8 mouse cellular contexts compared by ENCODE assay signal in the genomic region with DNA sequence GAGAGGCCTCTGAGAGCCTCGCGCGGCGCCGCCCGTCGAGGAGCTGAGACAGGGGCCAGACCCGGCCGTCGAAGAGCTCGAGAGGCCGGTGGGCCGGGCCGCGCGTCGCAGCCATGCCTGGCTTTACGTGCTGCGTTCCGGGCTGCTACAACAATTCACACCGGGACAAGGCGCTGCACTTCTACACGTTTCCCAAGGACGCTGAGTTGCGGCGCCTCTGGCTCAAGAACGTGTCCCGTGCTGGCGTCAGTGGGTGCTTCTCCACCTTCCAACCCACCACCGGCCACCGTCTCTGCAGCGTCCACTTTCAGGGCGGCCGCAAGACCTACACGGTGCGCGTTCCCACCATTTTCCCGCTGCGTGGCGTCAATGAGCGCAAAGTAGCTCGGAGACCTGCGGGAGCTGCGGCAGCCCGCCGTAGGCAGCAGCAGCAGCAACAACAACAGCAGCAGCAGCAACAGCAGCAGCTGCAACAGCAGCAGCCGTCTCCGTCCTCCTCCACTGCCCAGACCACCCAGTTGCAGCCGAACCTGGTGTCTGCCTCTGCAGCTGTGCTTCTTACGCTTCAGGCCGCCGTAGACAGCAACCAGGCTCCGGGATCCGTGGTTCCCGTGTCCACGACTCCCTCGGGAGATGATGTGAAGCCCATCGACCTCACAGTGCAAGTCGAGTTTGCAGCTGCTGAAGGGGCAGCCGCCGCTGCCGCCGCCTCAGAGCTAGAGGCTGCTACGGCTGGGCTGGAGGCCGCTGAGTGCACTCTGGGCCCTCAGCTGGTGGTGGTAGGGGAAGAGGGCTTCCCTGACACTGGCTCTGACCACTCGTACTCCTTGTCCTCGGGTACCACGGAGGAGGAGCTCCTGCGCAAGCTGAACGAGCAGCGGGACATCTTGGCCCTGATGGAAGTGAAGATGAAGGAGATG. TPM values are rescaled to one million over a fixed set of nuclear protein-coding genes. Genes with fewer than 3 reads are reported as not detected.
DNase-seq lines count a peak whose midpoint lies in the region; ATAC-seq lines count a peak whose summit lies in the region.

No protein-coding gene starts in this region.

- no peaks in the 10 kb centered on the region for H3K9me3 ChIP-seq in forebrain, embryonic 16.5 days (ENCODE audit: control insufficient read depth, low read length)
- no peaks in the 10 kb centered on the region for H3K9me3 ChIP-seq in hindbrain, embryonic 16.5 days (ENCODE audit: control insufficient read depth, low read length)
- no peaks in the 10 kb centered on the region for H3K9me3 ChIP-seq in limb, embryonic 10.5 days (replicated peaks)
- no peaks in the 10 kb centered on the region for H3K9me3 ChIP-seq in midbrain, embryonic 13.5 days
- no peaks in the 10 kb centered on the region for H3K9me3 ChIP-seq in stomach, embryonic 16.5 days (replicated peaks; ENCODE audit: control insufficient read depth, low read length)

- H3K4me3 ChIP-seq in forebrain, embryonic 16.5 days (replicated peaks; ENCODE audit: low read length), result peak overlapping the region; percentile 86
- peak overlapping the region; percentile 88 for H3K4me3 ChIP-seq in hindbrain, embryonic 16.5 days (ENCODE audit: low read length)
- H3K4me3 ChIP-seq in limb, embryonic 10.5 days, result peak overlapping the region; percentile 67
- H3K4me3 ChIP-seq in midbrain, embryonic 13.5 days (replicated peaks), result peak overlapping the region; percentile 83
- peak overlapping the region; percentile 84 for H3K4me3 ChIP-seq in stomach, embryonic 16.5 days (replicated peaks; ENCODE audit: low read length)

- H3K4me1 ChIP-seq in forebrain, embryonic 16.5 days (replicated peaks; ENCODE audit: control insufficient read depth, insufficient read depth, low read length), result peaks cover 42% of the 10 kb centered on the region
- H3K4me1 ChIP-seq in hindbrain, embryonic 16.5 days (ENCODE audit: control insufficient read depth, insufficient read depth, low read depth, low read length), result peaks cover 43% of the 10 kb centered on the region
- H3K4me1 ChIP-seq in limb, embryonic 10.5 days, result peaks cover 51% of the 10 kb centered on the region
- peaks cover 48% of the 10 kb centered on the region for H3K4me1 ChIP-seq in midbrain, embryonic 13.5 days (replicated peaks)
- peaks cover 33% of the 10 kb centered on the region for H3K4me1 ChIP-seq in stomach, embryonic 16.5 days (ENCODE audit: control insufficient read depth, insufficient read depth, low read length)

- peak overlapping the region; percentile 75 for H3K9ac ChIP-seq in forebrain, embryonic 16.5 days (replicated peaks; ENCODE audit: low read depth, low read length)
- H3K9ac ChIP-seq in hindbrain, embryonic 16.5 days (ENCODE audit: low read depth, low read length), result peak overlapping the region; percentile 83
- peak overlapping the region; percentile 91 for H3K9ac ChIP-seq in midbrain, embryonic 13.5 days (replicated peaks)
- peak overlapping the region; percentile 93 for H3K9ac ChIP-seq in stomach, embryonic 16.5 days (ENCODE audit: low read length)

- peak overlapping the region; percentile 87 for H3K27ac ChIP-seq in forebrain, embryonic 16.5 days (ENCODE audit: low read length)
- H3K27ac ChIP-seq in hindbrain, embryonic 16.5 days (ENCODE audit: low read depth, low read length), result peak overlapping the region; percentile 88
- peak overlapping the region; percentile 96 for H3K27ac ChIP-seq in limb, embryonic 10.5 days
- H3K27ac ChIP-seq in midbrain, embryonic 13.5 days, result peak overlapping the region; percentile 83
- H3K27ac ChIP-seq in stomach, embryonic 16.5 days (ENCODE audit: low read length), result peak overlapping the region; percentile 86

- H3K27me3 ChIP-seq in forebrain, embryonic 16.5 days (replicated peaks; ENCODE audit: control insufficient read depth, insufficient read depth, low read length), result no peaks in the 10 kb centered on the region
- no peaks in the 10 kb centered on the region for H3K27me3 ChIP-seq in hindbrain, embryonic 16.5 days (replicated peaks; ENCODE audit: control insufficient read depth, insufficient read depth, low read length)
- H3K27me3 ChIP-seq in limb, embryonic 10.5 days (ENCODE audit: low read depth, poor library complexity, severe bottlenecking), result no peaks in the 10 kb centered on the region
- H3K27me3 ChIP-seq in midbrain, embryonic 13.5 days, result no peaks in the 10 kb centered on the region
- H3K27me3 ChIP-seq in stomach, embryonic 16.5 days (ENCODE audit: control insufficient read depth, insufficient read depth, low read length), result no peaks in the 10 kb centered on the region

- peak; percentile 27; the same call in 1 of the 2 replicates for ATAC-seq in cerebellum, adult (ENCODE audit: insufficient number of reproducible peaks, low FRiP score, low TSS enrichment)
- peak; percentile 27 for ATAC-seq in forebrain, embryonic 16.5 days
- peak; percentile 1; the same call in 1 of the 2 replicates for ATAC-seq in hindbrain, embryonic 16.5 days
- peak; percentile 0; the same call in 1 of the 2 replicates for ATAC-seq in midbrain, embryonic 13.5 days
- 0 out of 2 replicates have a peak, but pooled peaks have one; percentile 38 for ATAC-seq in stomach, embryonic 16.5 days (ENCODE audit: insufficient read depth, low FRiP score)

- peak; percentile 63 for DNase-seq in embryo, embryonic 10 days (ENCODE audit: low spot score)
- DNase-seq in embryo, embryonic 9.5 days (ENCODE audit: extremely low spot score), result no peak
- DNase-seq in limb, embryonic 10.5 days (ENCODE audit: low spot score), result no peak

- peak overlapping the region; percentile 93 for H3K4me2 ChIP-seq in forebrain, embryonic 16.5 days (ENCODE audit: low read length)
- H3K4me2 ChIP-seq in hindbrain, embryonic 16.5 days (ENCODE audit: low read length), result peak overlapping the region; percentile 94
- peak overlapping the region; percentile 99 for H3K4me2 ChIP-seq in midbrain, embryonic 13.5 days (replicated peaks)
- peak overlapping the region; percentile 87 for H3K4me2 ChIP-seq in stomach, embryonic 16.5 days (ENCODE audit: low read depth, low read length)

- WGBS in forebrain, embryonic 16.5 days, result under 1% methylated on average over 69 of the region's 71 CpGs
- WGBS in hindbrain, embryonic 16.5 days, result under 1% methylated on average over 65 of the region's 71 CpGs
- under 1% methylated on average over 71 of the region's 71 CpGs for WGBS in limb, embryonic 10.5 days
- WGBS in midbrain, embryonic 13.5 days, result under 1% methylated on average over 71 of the region's 71 CpGs
- under 1% methylated on average over 71 of the region's 71 CpGs for WGBS in stomach, embryonic 16.5 days

- H3K36me3 ChIP-seq in forebrain, embryonic 16.5 days (ENCODE audit: control insufficient read depth, insufficient read depth), result no peaks in the 10 kb centered on the region
- H3K36me3 ChIP-seq in hindbrain, embryonic 16.5 days (ENCODE audit: control insufficient read depth, insufficient read depth, low read length), result no peaks in the 10 kb centered on the region
- H3K36me3 ChIP-seq in limb, embryonic 10.5 days, result peaks cover 18% of the 10 kb centered on the region
- H3K36me3 ChIP-seq in midbrain, embryonic 13.5 days, result peaks cover 7% of the 10 kb centered on the region
- H3K36me3 ChIP-seq in stomach, embryonic 16.5 days (ENCODE audit: control insufficient read depth, insufficient read depth, low read length), result no peaks in the 10 kb centered on the region

RNA-seq across cellular contexts. Expression of a gene that starts 0.6 kb away (rescaled TPM):
- polyA plus RNA-seq in forebrain, embryonic 16.5 days (2015; fragmentation: Nextera tagmentation; extraction: Ambion mirVana), result 63.8 and 69.2 TPM in 2 replicates
- 52.5 and 55.9 TPM in 2 replicates for polyA plus RNA-seq in hindbrain, embryonic 16.5 days (2015; fragmentation: Nextera tagmentation; extraction: Ambion mirVana)
- 85.7 and 90.8 TPM in 2 replicates for polyA plus RNA-seq in limb, embryonic 10.5 days (2016; fragmentation: Nextera tagmentation; extraction: Ambion mirVana)
- polyA plus RNA-seq in midbrain, embryonic 13.5 days (2015; fragmentation: Nextera tagmentation; extraction: Ambion mirVana), result 58.9 and 62.2 TPM in 2 replicates
- polyA plus RNA-seq in stomach, embryonic 16.5 days (2015; fragmentation: Nextera tagmentation; extraction: Ambion mirVana), result 49.3 and 54.5 TPM in 2 replicates

RNA-seq across cellular contexts. Expression of a gene that starts 2.4 kb away (rescaled TPM):
- 66.0 and 69.8 TPM in 2 replicates for polyA plus RNA-seq in forebrain, embryonic 16.5 days (2015; fragmentation: Nextera tagmentation; extraction: Ambion mirVana)
- 52.3 and 54.7 TPM in 2 replicates for polyA plus RNA-seq in hindbrain, embryonic 16.5 days (2015; fragmentation: Nextera tagmentation; extraction: Ambion mirVana)
- 45.6 and 49.0 TPM in 2 replicates for polyA plus RNA-seq in limb, embryonic 10.5 days (2016; fragmentation: Nextera tagmentation; extraction: Ambion mirVana)
- 60.9 and 64.9 TPM in 2 replicates for polyA plus RNA-seq in midbrain, embryonic 13.5 days (2015; fragmentation: Nextera tagmentation; extraction: Ambion mirVana)
- 39.4 and 41.0 TPM in 2 replicates for polyA plus RNA-seq in stomach, embryonic 16.5 days (2015; fragmentation: Nextera tagmentation; extraction: Ambion mirVana)

RNA-seq across cellular contexts. Expression of a gene that starts 4.9 kb away (rescaled TPM):
- 172 and 176 TPM in 2 replicates for polyA plus RNA-seq in forebrain, embryonic 16.5 days (2015; fragmentation: Nextera tagmentation; extraction: Ambion mirVana)
- 118 and 158 TPM in 2 replicates for polyA plus RNA-seq in hindbrain, embryonic 16.5 days (2015; fragmentation: Nextera tagmentation; extraction: Ambion mirVana)
- polyA plus RNA-seq in limb, embryonic 10.5 days (2016; fragmentation: Nextera tagmentation; extraction: Ambion mirVana), result 379 and 438 TPM in 2 replicates
- polyA plus RNA-seq in midbrain, embryonic 13.5 days (2015; fragmentation: Nextera tagmentation; extraction: Ambion mirVana), result 253 and 263 TPM in 2 replicates
- polyA plus RNA-seq in stomach, embryonic 16.5 days (2015; fragmentation: Nextera tagmentation; extraction: Ambion mirVana), result 140 and 208 TPM in 2 replicates

RNA-seq across cellular contexts. Expression of a gene that starts 25.2 kb away (rescaled TPM):
- 59.8 and 65.1 TPM in 2 replicates for polyA plus RNA-seq in forebrain, embryonic 16.5 days (2015; fragmentation: Nextera tagmentation; extraction: Ambion mirVana)
- 47.8 and 54.4 TPM in 2 replicates for polyA plus RNA-seq in hindbrain, embryonic 16.5 days (2015; fragmentation: Nextera tagmentation; extraction: Ambion mirVana)
- polyA plus RNA-seq in limb, embryonic 10.5 days (2016; fragmentation: Nextera tagmentation; extraction: Ambion mirVana), result 75.1 and 76.6 TPM in 2 replicates
- polyA plus RNA-seq in midbrain, embryonic 13.5 days (2015; fragmentation: Nextera tagmentation; extraction: Ambion mirVana), result 54.6 and 56.6 TPM in 2 replicates
- 41.8 and 46.4 TPM in 2 replicates for polyA plus RNA-seq in stomach, embryonic 16.5 days (2015; fragmentation: Nextera tagmentation; extraction: Ambion mirVana)

RNA-seq across cellular contexts. Expression of a gene that starts 28.0 kb away (rescaled TPM):
- polyA plus RNA-seq in forebrain, embryonic 16.5 days (2015; fragmentation: Nextera tagmentation; extraction: Ambion mirVana), result 0.67 and 0.93 TPM in 2 replicates
- 0.86 and 1.4 TPM in 2 replicates for polyA plus RNA-seq in hindbrain, embryonic 16.5 days (2015; fragmentation: Nextera tagmentation; extraction: Ambion mirVana)
- polyA plus RNA-seq in limb, embryonic 10.5 days (2016; fragmentation: Nextera tagmentation; extraction: Ambion mirVana), result 0.10 and 0.14 TPM in 2 replicates
- polyA plus RNA-seq in midbrain, embryonic 13.5 days (2015; fragmentation: Nextera tagmentation; extraction: Ambion mirVana), result 0.36 and 0.58 TPM in 2 replicates
- 0.10 and 0.18 TPM in 2 replicates for polyA plus RNA-seq in stomach, embryonic 16.5 days (2015; fragmentation: Nextera tagmentation; extraction: Ambion mirVana)
